ENCODE assay signal across 25 mouse cellular contexts in the genomic region with DNA sequence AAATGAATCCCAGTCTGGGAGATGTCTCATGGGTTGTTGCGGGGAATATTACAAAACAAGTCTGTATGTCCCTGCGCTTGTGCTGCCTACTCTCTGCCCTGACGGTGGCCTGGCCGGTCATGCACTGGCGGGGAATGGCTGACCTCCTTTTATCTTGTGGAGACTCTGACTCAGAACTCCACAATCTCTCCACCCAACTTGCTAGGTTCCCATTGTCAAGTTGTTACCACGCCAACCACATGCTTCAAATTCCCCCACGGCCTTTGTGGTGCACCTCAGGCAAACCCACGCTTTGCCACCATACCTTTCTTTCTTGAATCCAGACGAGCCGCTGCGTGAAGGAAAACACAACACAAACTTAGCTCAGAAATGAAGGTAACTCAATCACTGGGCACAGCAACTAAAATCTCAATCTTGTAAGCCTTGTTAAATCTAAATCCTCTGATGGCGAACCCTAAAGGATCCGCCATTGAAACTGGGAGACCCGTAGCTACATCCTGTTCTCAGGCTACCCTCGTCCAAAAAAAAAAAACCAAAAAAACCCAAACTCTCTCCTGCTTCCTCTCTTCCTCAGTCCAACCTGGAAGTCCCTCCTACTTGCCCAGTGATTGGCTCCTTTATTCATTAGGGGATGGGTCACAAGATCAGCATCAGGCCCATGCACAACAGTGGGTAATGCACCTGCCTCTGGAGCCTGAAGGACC. TPM values are rescaled to one million over a fixed set of nuclear protein-coding genes. Genes with fewer than 3 reads are reported as not detected.
DNase-seq lines count a peak whose midpoint lies in the region; ATAC-seq and TF ChIP-seq lines count a peak whose summit lies in the region.
"Had no signal": no experiment of that assay in that cellular context is flagged by ENCODE, and none has a peak within 500 bp of the region (broad histone marks: within the 10 kb centered on the region; RNA-seq: fewer than 3 reads in every experiment).

No protein-coding gene starts in this region.

- TF ChIP-seq CTCF in stomach, postnatal 0 days (IDR thresholded peaks at IDR 0.05; ENCODE audit: low read depth), result no peak

- no peaks in the 10 kb centered on the region for H3K27me3 ChIP-seq in stomach, postnatal 0 days (ENCODE audit: control insufficient read depth, insufficient read depth, low read length)
- H3K27me3 ChIP-seq in midbrain, embryonic 14.5 days (ENCODE audit: control insufficient read depth, insufficient read depth, low read length), result no peaks in the 10 kb centered on the region
- H3K27me3 ChIP-seq: embryonic facial prominence, embryonic 12.5 days; hindbrain, embryonic 15.5 days; limb, embryonic 12.5 days; liver, embryonic 12.5 days; midbrain, embryonic 12.5 days; neural tube, embryonic 12.5 days had no signal

- no peak overlapping the region for H3K9ac ChIP-seq in stomach, postnatal 0 days (ENCODE audit: low read length)
- H3K9ac ChIP-seq in midbrain, embryonic 14.5 days (replicated peaks; ENCODE audit: low read length), result no peak overlapping the region
- H3K9ac ChIP-seq: embryonic facial prominence, embryonic 12.5 days; hindbrain, embryonic 15.5 days; limb, embryonic 12.5 days; liver, embryonic 12.5 days; midbrain, embryonic 12.5 days; neural tube, embryonic 12.5 days had no signal

- H3K9me3 ChIP-seq in stomach, postnatal 0 days (ENCODE audit: control insufficient read depth, low read length), result no peaks in the 10 kb centered on the region
- no peaks in the 10 kb centered on the region for H3K9me3 ChIP-seq in midbrain, embryonic 14.5 days (ENCODE audit: control insufficient read depth, low read length)
- H3K9me3 ChIP-seq: embryonic facial prominence, embryonic 12.5 days; heart, embryonic 10.5 days; hindbrain, embryonic 15.5 days; limb, embryonic 12.5 days; liver, embryonic 12.5 days; midbrain, embryonic 12.5 days; neural tube, embryonic 12.5 days had no signal

- TF ChIP-seq EP300 in stomach, postnatal 0 days (optimal IDR thresholded peaks at IDR 0.05), result no peak

- no peak overlapping the region for H3K27ac ChIP-seq in stomach, postnatal 0 days (replicated peaks)
- no peak overlapping the region for H3K27ac ChIP-seq in midbrain, embryonic 14.5 days (replicated peaks; ENCODE audit: low read depth, low read length)
- H3K27ac ChIP-seq: embryonic facial prominence, embryonic 12.5 days; heart, embryonic 10.5 days; hindbrain, embryonic 15.5 days; limb, embryonic 12.5 days; liver, embryonic 12.5 days; midbrain, embryonic 12.5 days; neural tube, embryonic 12.5 days had no signal

- no peaks in the 10 kb centered on the region for H3K36me3 ChIP-seq in stomach, postnatal 0 days (ENCODE audit: control insufficient read depth, insufficient read depth, low read length)
- H3K36me3 ChIP-seq in midbrain, embryonic 14.5 days (ENCODE audit: control insufficient read depth, insufficient read depth, low read length), result no peaks in the 10 kb centered on the region
- H3K36me3 ChIP-seq: embryonic facial prominence, embryonic 12.5 days; heart, embryonic 10.5 days; hindbrain, embryonic 15.5 days; limb, embryonic 12.5 days; liver, embryonic 12.5 days; midbrain, embryonic 12.5 days; neural tube, embryonic 12.5 days had no signal

- no peaks in the 10 kb centered on the region for H3K4me1 ChIP-seq in stomach, postnatal 0 days (replicated peaks; ENCODE audit: control insufficient read depth, insufficient read depth)
- no peaks in the 10 kb centered on the region for H3K4me1 ChIP-seq in midbrain, embryonic 14.5 days (ENCODE audit: control insufficient read depth, insufficient read depth, low read length)
- H3K4me1 ChIP-seq: embryonic facial prominence, embryonic 12.5 days; hindbrain, embryonic 15.5 days; limb, embryonic 12.5 days; liver, embryonic 12.5 days; neural tube, embryonic 12.5 days had no signal

- 77% methylated on average over 15 of the region's 15 CpGs for WGBS in stomach, postnatal 0 days
- WGBS in midbrain, embryonic 14.5 days, result 72% methylated on average over 15 of the region's 15 CpGs

- DNase-seq in adrenal gland, postnatal 25 days, result peak; percentile 14
- DNase-seq in adrenal gland, postnatal 4 days (ENCODE audit: low spot score in 2 of 2), result no peak
- peak; percentile 22 for DNase-seq in CD4-positive helper T cell, adult 2 months (ENCODE audit: low read depth, low spot score)
- peak; percentile 86 for DNase-seq in Muller cell, postnatal 12 days (ENCODE audit: inconsistent ontology term)
- DNase-seq in stomach, postnatal 0 days (ENCODE audit: low spot score), result peak; percentile 27
- no peak for DNase-seq in cerebellum, adult 8-10 months
- DNase-seq in midbrain, embryonic 14.5 days, result no peak
- DNase-seq: adrenal gland, postnatal 14 days; cerebellum, postnatal 14 days; kidney, adult 9 months; kidney, postnatal 36 days; layer of hippocampus, postnatal 36 days; lung, postnatal 10 days; thymus, postnatal 14 days had no signal

- no peak overlapping the region for H3K4me3 ChIP-seq in stomach, postnatal 0 days (ENCODE audit: low read depth, low read length)
- H3K4me3 ChIP-seq in midbrain, embryonic 14.5 days (replicated peaks; ENCODE audit: low read depth, low read length), result no peak overlapping the region
- H3K4me3 ChIP-seq: embryonic facial prominence, embryonic 12.5 days; heart, embryonic 10.5 days; hindbrain, embryonic 15.5 days; limb, embryonic 12.5 days; liver, embryonic 12.5 days; midbrain, embryonic 12.5 days; neural tube, embryonic 12.5 days had no signal

- H3K4me2 ChIP-seq in stomach, postnatal 0 days (replicated peaks; ENCODE audit: low read depth), result no peak overlapping the region
- no peak overlapping the region for H3K4me2 ChIP-seq in midbrain, embryonic 14.5 days (ENCODE audit: low read length)
- H3K4me2 ChIP-seq: embryonic facial prominence, embryonic 12.5 days; hindbrain, embryonic 15.5 days; limb, embryonic 12.5 days; liver, embryonic 12.5 days; midbrain, embryonic 12.5 days; neural tube, embryonic 12.5 days had no signal

- ATAC-seq in stomach, postnatal 0 days (ENCODE audit: low FRiP score, low TSS enrichment), result 0 out of 2 replicates have a peak, but pooled peaks have one; percentile 40
- ATAC-seq in midbrain, embryonic 14.5 days (ENCODE audit: low FRiP score, low TSS enrichment), result no peak
- ATAC-seq: activated CD4-positive, CD25-positive, alpha-beta regulatory T cell, adult 4 months; intestine, embryonic 16.5 days; liver, embryonic 12.5 days had no signal

RNA-seq across cellular contexts. Expression of a gene that starts 10.0 kb away (rescaled TPM):
- 24.5 TPM in 2 replicates for total RNA-seq in adrenal gland, postnatal 25 days (2021)
- 10 to 100 TPM; 16.8 to 19.8 TPM for total RNA-seq in adrenal gland, postnatal 4 days (2021)
- polyA plus RNA-seq in stomach, postnatal 0 days (2015; fragmentation: Nextera tagmentation; extraction: Ambion mirVana), result 15.3 and 15.7 TPM in 2 replicates
- polyA plus RNA-seq in midbrain, embryonic 14.5 days (2014; fragmentation: Nextera tagmentation; extraction: Ambion mirVana), result 3.8 and 6.5 TPM in 2 replicates
- total RNA-seq: megakaryocyte progenitor cell, adult 5-6 weeks had no signal

RNA-seq across cellular contexts. Expression of a gene that starts 54.7 kb away (rescaled TPM):
- 4.0 and 4.1 TPM in 2 replicates for total RNA-seq in adrenal gland, postnatal 25 days (2021)
- 10 to 100 TPM in 1 of 2 experiments, 1 to 10 TPM in 1; 8.3 to 12.6 TPM for total RNA-seq in adrenal gland, postnatal 4 days (2021)
- polyA plus RNA-seq in stomach, postnatal 0 days (2015; fragmentation: Nextera tagmentation; extraction: Ambion mirVana), result 2.9 and 3.0 TPM in 2 replicates
- 5.6 and 5.9 TPM in 2 replicates for polyA plus RNA-seq in midbrain, embryonic 14.5 days (2014; fragmentation: Nextera tagmentation; extraction: Ambion mirVana)
- total RNA-seq: hematopoietic stem cell, adult 5-6 weeks; megakaryocyte progenitor cell, adult 5-6 weeks had no signal

Comparison
In these comparisons a context has a peak if more than half of its experiments do, and no peak if none do; other contexts are left out.
1. DNase-seq: peak in adrenal gland, postnatal 25 days (single experiment), CD4-positive helper T cell, adult 2 months (single experiment), Muller cell, postnatal 12 days (single experiment) and stomach, postnatal 0 days (single experiment); none in adrenal gland, postnatal 4 days (0 of 2), cerebellum, adult 8-10 months (single experiment) and midbrain, embryonic 14.5 days (single experiment).